Mouse (Mus musculus) hindbrain, embryonic 14.5 days (tissue): ENCODE measurements around the gene Ier5. TPM values are rescaled to one million over a fixed set of nuclear protein-coding genes. Genes with fewer than 3 reads are reported as not detected.

Source experiments
- ATAC-seq: fragments of 200-750 bp; cut with Nextera tagmentation; 2 replicates; pipeline ENCODE4 v1.8.0; 2017; ENCODE audit warnings: moderate number of reproducible peaks, mild to moderate bottlenecking, moderate TSS enrichment, moderate library complexity; ENCODE audit not compliant: low FRiP score
- DNase-seq: peaks from one replicate; pipeline ENCODE4 v3.0.0-alpha.2; 2015; ENCODE audit warnings: low spot score
- H3K27ac ChIP-seq: fragments of 300-500 bp; sonication (generic); 2 replicates; pipeline ENCODE4 v1.5.1; 2014; ENCODE audit warnings: mild to moderate bottlenecking, moderate library complexity
- H3K27me3 ChIP-seq: fragments of 300-500 bp; sonication (generic); 2 replicates; pipeline ENCODE4 v1.6.1; 2014; ENCODE audit warnings: mild to moderate bottlenecking, low read length, mixed read lengths; ENCODE audit not compliant: control insufficient read depth, insufficient read depth
- H3K36me3 ChIP-seq: fragments of 300-500 bp; sonication (generic); replicated peaks from 2 replicates; pipeline ENCODE4 v1.6.1; 2014; ENCODE audit not compliant: control insufficient read depth, insufficient read depth
- H3K4me1 ChIP-seq: fragments of 300-500 bp; sonication (generic); replicated peaks from 2 replicates; pipeline ENCODE4 v1.6.1; 2014; ENCODE audit warnings: antibody characterized with exemption, low read length, mixed read lengths; ENCODE audit not compliant: control insufficient read depth, insufficient read depth
- H3K4me2 ChIP-seq: fragments of 300-500 bp; sonication (generic); replicated peaks from 2 replicates; pipeline ENCODE4 v1.6.1; 2014; ENCODE audit warnings: mild to moderate bottlenecking, moderate library complexity
- H3K4me3 ChIP-seq: fragments of 300-500 bp; sonication (generic); replicated peaks from 2 replicates; pipeline ENCODE4 v1.5.1; 2014; ENCODE audit warnings: mild to moderate bottlenecking, low read length
- H3K9ac ChIP-seq: fragments of 300-500 bp; sonication (generic); 2 replicates; pipeline ENCODE4 v1.6.1; 2014
- H3K9me3 ChIP-seq: fragments of 300-500 bp; sonication (generic); 2 replicates; pipeline ENCODE4 v1.6.1; 2016; ENCODE audit warnings: low read length; ENCODE audit not compliant: control insufficient read depth
- WGBS: fragments of 180-500 bp; shearing (Covaris S2); extraction: QIAGEN DNeasy Blood & Tissue Kit; methylation state at CpG from one replicate; pipeline ENCODE4 v1.1.7; 2014; 5-methylcytosine and 5-hydroxymethylcytosine counted together
- polyA plus RNA-seq: library from polyadenylated mRNA; unstranded; fragments of >200 nt; fragmentation: Nextera tagmentation; extraction: Ambion mirVana; gene quantifications from 2 replicates; pipeline ENCODE4 v1.2.1, GENCODE M21; 2014

The Ier5 gene
- polyA plus RNA-seq, 1 experiment from 2014 or later = 10.5 TPM

- no peak overlapping the region for H3K27ac ChIP-seq
- no peaks in the 10 kb centered on the region for H3K9me3 ChIP-seq
- H3K9ac ChIP-seq = no peak overlapping the region
- no peak overlapping the region for H3K4me3 ChIP-seq
- 96% methylated on average over 5 of the region's 5 CpGs for WGBS
- H3K4me1 ChIP-seq = no peaks in the 10 kb centered on the region
- H3K27me3 ChIP-seq = no peaks in the 10 kb centered on the region
- no peak for ATAC-seq
- no peaks in the 10 kb centered on the region for H3K36me3 ChIP-seq
- H3K4me2 ChIP-seq = no peak overlapping the region
- DNase-seq = no peak
These were observed 25.0 kb upstream of the Ier5 start for GRCm38 (mm10) chr1:155124397-155124796.

DNA sequence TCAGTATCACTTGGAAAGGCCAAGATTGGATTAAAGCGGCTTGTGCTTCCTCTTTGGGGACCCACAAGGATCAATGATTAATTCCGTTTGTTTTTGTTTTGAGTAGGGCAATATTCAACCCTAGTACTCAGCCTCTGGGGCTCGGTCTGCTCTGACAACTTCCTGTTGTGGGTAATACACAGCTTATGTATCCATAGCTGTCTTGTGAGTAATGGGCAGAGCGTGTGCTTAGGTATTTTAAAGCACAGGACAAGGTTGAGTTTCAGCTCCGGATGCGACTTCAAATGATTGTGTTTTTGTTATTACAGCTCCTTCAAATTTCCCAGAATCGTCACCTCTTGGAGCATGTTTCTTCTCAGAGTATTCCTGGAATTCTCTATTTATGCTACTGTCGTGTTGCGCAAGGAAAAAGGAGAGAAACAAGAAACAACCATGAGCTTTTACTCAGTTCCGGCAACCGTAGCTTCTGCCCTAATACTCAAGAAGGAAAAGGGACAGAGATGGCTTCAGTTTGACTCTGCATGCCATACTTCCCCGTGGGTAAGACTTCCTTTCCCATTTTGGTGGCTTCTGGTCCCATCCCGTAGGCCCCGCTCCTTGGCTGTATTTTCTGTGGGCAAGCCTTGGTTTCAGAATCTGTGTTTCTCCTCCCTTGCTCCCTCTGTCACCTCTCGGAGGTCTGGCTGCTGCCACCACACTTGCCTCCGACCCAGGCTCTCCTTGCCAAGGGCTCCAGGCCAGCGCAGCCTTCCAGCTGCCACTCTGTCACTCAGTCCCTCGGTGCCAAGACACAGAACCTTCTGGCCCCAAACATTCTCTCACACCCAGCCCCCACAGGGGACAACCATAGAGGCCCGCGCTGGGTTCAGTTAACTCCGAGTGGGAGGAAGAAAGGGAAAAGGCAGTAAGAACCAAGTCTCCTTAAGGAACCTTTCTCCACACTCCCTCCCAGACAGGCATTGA lies 22.8 kb upstream of the Ier5 start:
- Histone ChIP-seq H3K9me3 (no peaks in the 10 kb centered on the region), H3K4me2 (no peak overlapping the region), H3K36me3 (no peaks in the 10 kb centered on the region), H3K27me3 (no peaks in the 10 kb centered on the region), H3K4me1 (no peaks in the 10 kb centered on the region), H3K9ac (no peak overlapping the region), H3K27ac (no peak overlapping the region), H3K4me3 (no peak overlapping the region)
- ATAC-seq (peak; percentile 37; the same call in 1 of the 2 replicates), DNase-seq (no peak)
- WGBS = 76% methylated on average over 21 of the region's 21 CpGs

DNA sequence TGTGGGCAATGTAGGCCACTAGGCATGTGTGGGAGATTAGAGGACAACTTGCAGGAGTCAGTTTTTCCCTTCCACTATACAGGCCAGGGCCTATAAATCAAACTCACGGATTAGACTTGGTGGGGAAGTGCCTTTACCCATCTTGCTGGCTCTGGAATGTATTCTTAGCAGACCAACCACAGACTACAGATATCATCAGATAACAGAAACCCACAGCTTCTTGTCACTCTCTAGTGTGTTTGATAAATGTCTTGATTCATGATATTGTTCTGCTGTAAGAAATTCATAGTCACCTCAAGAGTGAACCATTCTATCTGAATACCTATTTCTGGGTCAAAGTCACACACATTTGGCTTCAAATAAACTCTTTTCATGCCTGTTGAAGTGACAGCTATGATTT lies 20.3 kb upstream of the Ier5 start:
- Histone ChIP-seq H3K4me1 (no peaks in the 10 kb centered on the region), H3K27me3 (no peaks in the 10 kb centered on the region), H3K9ac (no peak overlapping the region), H3K9me3 (no peaks in the 10 kb centered on the region), H3K27ac (no peak overlapping the region), H3K4me2 (no peak overlapping the region), H3K36me3 (no peaks in the 10 kb centered on the region), H3K4me3 (no peak overlapping the region)
- 89% methylated on average over 1 of the region's 1 CpGs for WGBS
- no peak for DNase-seq
- no peak for ATAC-seq

- no peak overlapping the region for H3K27ac ChIP-seq
- peaks cover 13% of the 10 kb centered on the region for H3K4me1 ChIP-seq
- no peak overlapping the region for H3K4me2 ChIP-seq
- H3K9me3 ChIP-seq = no peaks in the 10 kb centered on the region
- H3K4me3 ChIP-seq = no peak overlapping the region
- ATAC-seq = no peak
- no peaks in the 10 kb centered on the region for H3K27me3 ChIP-seq
- no peak overlapping the region for H3K9ac ChIP-seq
- 25% methylated on average over 3 of the region's 3 CpGs for WGBS
- no peaks in the 10 kb centered on the region for H3K36me3 ChIP-seq
- no peak for DNase-seq
These were observed 14.5 kb upstream of the Ier5 start for GRCm38 (mm10) chr1:155113946-155114345.

DNA sequence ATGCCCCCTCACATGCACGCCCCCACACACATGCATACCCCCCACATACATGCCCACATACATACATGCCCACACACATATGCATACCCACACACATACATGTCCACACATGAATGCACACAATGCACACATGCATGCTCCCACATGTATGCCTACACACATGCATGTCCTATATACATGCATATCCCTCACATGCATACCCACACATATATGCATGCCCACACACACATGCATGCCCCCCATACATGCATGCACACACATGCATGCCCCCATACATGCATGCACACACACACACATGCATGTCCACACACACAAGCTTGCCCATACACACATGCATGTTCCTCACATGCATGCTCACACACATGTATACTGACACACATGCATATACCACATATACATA lies 13.4 kb upstream of the Ier5 start:
- DNase-seq (no peak), ATAC-seq (no peak)
- no peaks in the 10 kb centered on the region for H3K36me3 ChIP-seq
- H3K9ac ChIP-seq = no peak overlapping the region
- WGBS = 90% methylated on average over 1 of the region's 1 CpGs
- H3K27me3 ChIP-seq = no peaks in the 10 kb centered on the region
- H3K4me2 ChIP-seq = no peak overlapping the region
- no peak overlapping the region for H3K4me3 ChIP-seq
- no peaks in the 10 kb centered on the region for H3K9me3 ChIP-seq
- H3K4me1 ChIP-seq = peaks cover 13% of the 10 kb centered on the region
- H3K27ac ChIP-seq = no peak overlapping the region

- no peak overlapping the region for H3K4me2 ChIP-seq
- no peak overlapping the region for H3K27ac ChIP-seq
- H3K4me3 ChIP-seq = no peak overlapping the region
- H3K9me3 ChIP-seq = no peaks in the 10 kb centered on the region
- DNase-seq = no peak
- WGBS = 58% methylated on average over 4 of the region's 4 CpGs
- H3K27me3 ChIP-seq = no peaks in the 10 kb centered on the region
- no peaks in the 10 kb centered on the region for H3K36me3 ChIP-seq
- ATAC-seq = no peak
- H3K9ac ChIP-seq = no peak overlapping the region
- H3K4me1 ChIP-seq = peaks cover 13% of the 10 kb centered on the region
These were observed 12.7 kb upstream of the Ier5 start for GRCm38 (mm10) chr1:155112118-155112517.

DNA sequence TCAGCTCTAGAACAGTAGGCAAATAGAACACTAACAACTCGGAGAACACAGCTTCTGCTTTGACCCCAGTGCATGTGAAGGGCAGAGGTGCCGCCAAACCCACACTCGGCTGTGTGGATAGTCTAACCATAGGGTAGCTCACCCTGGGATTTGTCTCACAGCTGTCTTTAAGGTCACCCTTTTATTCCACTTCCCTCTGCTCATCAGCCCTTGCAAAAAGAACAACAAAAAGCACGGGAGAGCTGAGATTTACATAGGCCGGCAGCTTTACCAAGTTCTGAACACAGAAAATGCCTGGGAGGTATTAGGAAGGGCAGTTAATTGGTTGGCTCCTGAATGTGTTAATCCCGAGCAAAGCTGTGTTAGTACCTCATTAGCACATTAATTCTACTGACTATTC lies 12.1 kb upstream of the Ier5 start:
- Histone ChIP-seq H3K27me3 (no peaks in the 10 kb centered on the region), H3K4me2 (no peak overlapping the region), H3K27ac (no peak overlapping the region), H3K4me1 (peaks cover 13% of the 10 kb centered on the region), H3K9me3 (no peaks in the 10 kb centered on the region), H3K36me3 (no peaks in the 10 kb centered on the region), H3K4me3 (no peak overlapping the region), H3K9ac (no peak overlapping the region)
- WGBS = 15% methylated on average over 6 of the region's 6 CpGs
- DNase-seq (peak; percentile 39), ATAC-seq (no peak)

- peak overlapping the region; percentile 14 for H3K9ac ChIP-seq
These were observed 10.2 kb upstream of the Ier5 start for GRCm38 (mm10) chr1:155109387-155110350.

DNA sequence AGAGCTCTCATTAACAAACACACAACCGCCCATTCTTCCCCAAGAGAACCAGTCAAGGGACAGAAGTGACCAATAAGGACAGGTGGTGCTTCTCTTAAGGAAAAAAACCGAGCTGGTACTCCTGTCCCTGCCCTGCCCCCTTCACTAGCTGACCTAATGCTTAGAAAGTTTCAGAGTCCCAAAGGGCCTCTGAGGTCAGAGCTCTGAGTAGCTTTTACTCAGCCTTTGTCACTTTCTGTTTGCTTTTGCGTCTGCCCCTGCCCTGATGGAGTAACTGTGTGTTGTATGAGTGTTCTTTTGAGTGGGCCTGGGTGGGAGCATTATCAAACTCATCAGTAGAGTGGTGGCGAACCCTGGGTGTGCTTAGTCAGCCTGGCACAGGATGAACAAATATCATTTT lies 9.0 kb upstream of the Ier5 start:
- no peak for DNase-seq

More at GRCm38 (mm10) chr1:155109387-155110350, 10.2 kb upstream of the Ier5 start:
- Histone ChIP-seq H3K4me2 (peak overlapping the region; percentile 29; the same call in 1 of the 2 replicates), H3K4me1 (peaks cover 13% of the 10 kb centered on the region), H3K4me3 (no peak overlapping the region), H3K27ac (peak overlapping the region; percentile 63), H3K36me3 (no peaks in the 10 kb centered on the region), H3K27me3 (no peaks in the 10 kb centered on the region), H3K9me3 (no peaks in the 10 kb centered on the region)
- ATAC-seq (no peak), DNase-seq (no peak)
- WGBS = 23% methylated on average over 18 of the region's 18 CpGs

More for the DNA sequence above, 9.0 kb upstream of the Ier5 start:
- Histone ChIP-seq H3K27me3 (no peaks in the 10 kb centered on the region), H3K9ac (no peak overlapping the region), H3K9me3 (no peaks in the 10 kb centered on the region), H3K4me2 (no peak overlapping the region), H3K36me3 (no peaks in the 10 kb centered on the region), H3K4me1 (peaks cover 13% of the 10 kb centered on the region), H3K4me3 (no peak overlapping the region), H3K27ac (no peak overlapping the region)
- no peak for ATAC-seq
- WGBS = 41% methylated on average over 4 of the region's 4 CpGs
